Mouse (Mus musculus) MEL (cell line): ENCODE results near the gene Asnsd1.
A peak's percentile ranks its signal among the peaks of the same experiment; 100 is the strongest.

ENCODE experiments used
- CTCF ChIP-seq, 3 experiments: IDR thresholded peaks in 2 of 3; conservative IDR thresholded peaks in 1 of 3; 2 replicates each; pipeline ENCODE4 v1.5.1; 2011 to 2012; ENCODE audit warnings: low read length in 3 of 3, low read depth in 2 of 3, mild to moderate bottlenecking in 2 of 3, improper control_type of control experiment in 1 of 3, inconsistent platforms in 1 of 3, mixed read lengths in 1 of 3, moderate library complexity in 1 of 3; ENCODE audit not compliant: control insufficient read depth in 1 of 3, insufficient read depth in 1 of 3, poor library complexity in 1 of 3, severe bottlenecking in 1 of 3
- JUND ChIP-seq: IDR thresholded peaks from 2 replicates; pipeline ENCODE4 v1.6.1; 2011; ENCODE audit warnings: low read depth, mild to moderate bottlenecking, improper control_type of control experiment, low read length
- MAX ChIP-seq: IDR thresholded peaks from 2 replicates; pipeline ENCODE4 v1.6.1; 2011; ENCODE audit warnings: low read length, improper control_type of control experiment
- MEF2A ChIP-seq: IDR thresholded peaks from 2 replicates; pipeline ENCODE4 v1.6.1; 2014; ENCODE audit warnings: low read depth, mild to moderate bottlenecking, inconsistent platforms, low read length, improper control_type of control experiment; ENCODE audit not compliant: poor library complexity, insufficient replicate concordance, severe bottlenecking; ENCODE audit errors: extremely low read depth
- NELFE ChIP-seq: IDR thresholded peaks from 2 replicates; pipeline ENCODE4 v1.6.1; 2011; ENCODE audit warnings: low read depth, low read length, improper control_type of control experiment
- POLR2A ChIP-seq, 2 experiments: IDR thresholded peaks; 2 replicates each; pipeline ENCODE4 v1.6.1; 2011 to 2012; ENCODE audit warnings: low read length in 2 of 2, mild to moderate bottlenecking in 2 of 2, control low read depth in 1 of 2, improper control_type of control experiment in 1 of 2, low read depth in 1 of 2, moderate library complexity in 1 of 2; ENCODE audit not compliant: control insufficient read depth in 1 of 2, insufficient read depth in 1 of 2, poor library complexity in 1 of 2
- TBP ChIP-seq: IDR thresholded peaks from 2 replicates; pipeline ENCODE4 v1.8.0; 2011; ENCODE audit warnings: low read depth, low read length, improper control_type of control experiment
- TCF12 ChIP-seq: IDR thresholded peaks from 2 replicates; pipeline ENCODE4 v1.6.1; 2014; ENCODE audit warnings: low read depth, mild to moderate bottlenecking, inconsistent platforms, low read length, improper control_type of control experiment, moderate library complexity
- ZC3H11A ChIP-seq: IDR thresholded peaks from 2 replicates; pipeline ENCODE4 v1.6.1; 2012; ENCODE audit warnings: low read depth, mild to moderate bottlenecking, inconsistent platforms, low read length, improper control_type of control experiment
- ZMIZ1 ChIP-seq: IDR thresholded peaks from 2 replicates; pipeline ENCODE4 v1.6.1; 2012; ENCODE audit warnings: low read depth, mild to moderate bottlenecking, inconsistent platforms, low read length, improper control_type of control experiment, moderate library complexity

DNA sequence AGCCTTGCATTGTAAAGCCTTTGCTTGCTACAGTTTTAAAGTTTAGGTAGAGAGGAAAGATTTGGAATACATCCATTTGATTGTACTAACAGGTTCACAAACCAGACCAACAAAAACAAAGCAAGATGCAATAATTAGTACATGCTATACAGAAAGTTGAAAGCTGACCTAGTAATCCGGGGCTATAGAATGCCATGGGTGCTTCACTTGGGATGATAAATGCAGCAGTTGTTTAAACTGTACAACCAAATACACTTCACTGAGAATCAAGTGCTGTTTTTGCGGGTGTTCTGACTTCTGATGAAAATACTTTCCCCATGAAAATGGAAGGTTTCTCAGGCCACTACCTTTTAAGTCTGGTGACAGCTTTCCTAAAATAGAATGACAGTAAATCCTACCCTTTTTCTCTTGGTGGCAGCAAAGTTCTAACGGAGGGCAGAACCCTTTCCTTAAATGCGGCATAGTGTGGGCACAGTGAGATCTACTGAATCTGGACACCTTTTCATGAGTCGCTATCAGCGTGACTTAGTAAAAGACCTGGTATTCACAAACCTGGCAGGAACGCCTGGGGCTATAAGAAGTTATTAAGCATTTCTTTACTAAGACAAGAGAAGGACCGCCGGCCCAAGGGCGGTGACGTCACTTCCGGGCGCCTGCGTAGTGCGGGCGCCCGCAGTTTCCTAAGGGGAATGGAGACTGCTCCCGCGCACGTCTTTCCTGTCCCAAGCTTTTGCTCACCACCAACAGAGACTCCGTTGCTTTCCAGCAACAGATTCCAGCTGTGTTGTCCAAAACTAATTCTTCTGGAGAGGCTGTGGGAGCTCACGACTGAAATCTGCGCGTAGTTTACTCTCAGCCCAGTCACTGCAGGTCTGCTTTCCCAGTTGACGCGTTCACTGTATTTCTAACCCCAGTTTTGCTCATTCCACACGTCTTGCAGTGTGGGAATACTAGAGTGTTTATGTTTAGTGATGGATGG lies 39.3 kb downstream of the Asnsd1 start, which contains the start of gene Osgepl1:
- TF ChIP-seq NELFE, result peak; percentile 89
- TF ChIP-seq CTCF (IDR thresholded peaks at IDR 0.05 in 2 of 3, conservative IDR thresholded peaks at IDR 0.05 in 1 of 3; ENCODE audit: control insufficient read depth in 1 of 3, insufficient read depth in 1 of 3, low read depth in 2 of 3, low read length in 3 of 3, poor library complexity in 1 of 3, severe bottlenecking in 1 of 3), result peak in 1 of 3 experiments; percentile 11; a peak in 1 of 6 replicates
- no peak for TF ChIP-seq ZMIZ1
- TF ChIP-seq MAX, result no peak
- no peak for TF ChIP-seq ZC3H11A
- peak; percentile 79; the same call in 1 of the 2 replicates for TF ChIP-seq TBP
- TF ChIP-seq JUND, result no peak
- TF ChIP-seq POLR2A (IDR thresholded peaks at IDR 0.05; ENCODE audit: control insufficient read depth in 1 of 2, insufficient read depth in 1 of 2, low read depth in 1 of 2, low read length in 2 of 2, poor library complexity in 1 of 2), result peak; percentile 71 to 94
- TF ChIP-seq MEF2A, result no peak
- peak; percentile 33; the same call in 1 of the 2 replicates for TF ChIP-seq TCF12
